Mouse (Mus musculus): Measurements from ENCODE around the gene Il18bp. TPM values are rescaled to one million over a fixed set of nuclear protein-coding genes. Genes with fewer than 3 reads are reported as not detected.
"Not testable (repeated sequence)": the region's sequence is repeated elsewhere in the genome, so short reads cannot be mapped to it uniquely, and the experiment has no call there.

Gene Il18bp
- 18.9 and 22.9 TPM in 2 replicates for polyA plus RNA-seq (2012; rRNA removed)

DNA sequence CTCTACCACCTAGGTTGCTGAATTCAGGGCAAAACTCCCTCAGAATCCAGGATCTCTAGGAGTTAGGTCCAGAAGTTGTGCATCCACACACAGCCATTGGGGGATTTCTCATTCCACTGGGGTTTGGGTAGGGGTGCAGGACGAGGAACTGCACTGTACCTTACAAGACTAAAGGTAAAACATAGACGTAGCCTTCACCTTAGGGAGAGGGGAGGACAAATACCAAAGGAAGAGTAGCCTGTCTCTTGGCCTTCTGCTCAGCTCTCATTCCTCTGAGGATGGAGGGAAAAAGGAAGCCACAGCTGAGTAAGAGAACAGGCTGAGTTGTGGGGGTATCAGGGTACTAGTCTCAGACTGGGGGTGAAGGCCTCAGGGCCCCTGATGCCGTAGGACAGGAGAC, at the start of gene Il18bp:
TSS of gene Il18bp (minus strand) at position 101 of the 400 bp plus-strand sequence.
- Histone ChIP-seq H3K27me3 (replicated peaks; ENCODE audit: control insufficient read depth, insufficient read depth, low read length) (no peaks in the 10 kb centered on the region), H3K27ac (ENCODE audit: insufficient read depth, low read depth, low read length) (peak within 1 kb of the TSS; percentile 89), H3K4me3 (ENCODE audit: insufficient read depth, low read depth, low read length) (peak within 1 kb of the TSS; percentile 54), H3K36me3 (ENCODE audit: control insufficient read depth, insufficient read depth, low read length) (peaks cover 2% of the 10 kb centered on the region; the same call in 1 of the 2 replicates), H3K4me1 (ENCODE audit: control insufficient read depth, insufficient read depth, low read length) (peaks cover 12% of the 10 kb centered on the region; the same call in 1 of the 2 replicates)
- 86% methylated on average over 3 of the region's 3 CpGs for WGBS
- TF ChIP-seq CTCF (conservative IDR thresholded peaks at IDR 0.05; ENCODE audit: insufficient read depth, insufficient read length, low read depth, low read length) = no peak
- TF ChIP-seq POLR2A (IDR thresholded peaks at IDR 0.05; ENCODE audit: low read depth, low read length) = no peak
- no peak for DNase-seq

DNA sequence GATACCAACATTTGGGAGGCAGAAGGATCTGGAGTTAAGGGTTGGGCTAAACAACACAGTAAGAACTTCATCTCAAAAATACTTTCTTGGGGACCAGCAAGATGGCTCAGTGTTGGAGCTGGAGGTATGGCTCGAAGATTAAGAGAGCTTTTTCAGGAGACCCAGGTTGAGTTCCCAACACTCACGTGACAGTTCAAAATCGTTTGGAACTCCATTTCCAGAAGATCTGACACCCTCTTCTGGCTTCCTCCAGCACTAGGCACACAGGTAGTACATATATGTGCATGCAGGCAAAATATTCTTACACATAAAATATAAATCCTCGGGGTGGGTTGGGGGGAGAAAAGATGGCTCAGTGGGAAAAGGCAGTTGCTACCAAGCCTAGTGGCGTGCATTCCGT, 47.9 kb upstream of the Il18bp start:
- no peak overlapping the region for H3K27ac ChIP-seq (ENCODE audit: insufficient read depth, low read depth, low read length)
- no peak for TF ChIP-seq CTCF (conservative IDR thresholded peaks at IDR 0.05; ENCODE audit: insufficient read depth, insufficient read length, low read depth, low read length)
- TF ChIP-seq POLR2A (IDR thresholded peaks at IDR 0.05; ENCODE audit: low read depth, low read length) = no peak
- no peak for DNase-seq
- WGBS = 55% methylated on average over 6 of the region's 6 CpGs
- H3K4me1 ChIP-seq (ENCODE audit: control insufficient read depth, insufficient read depth, low read length) = peaks cover 2% of the 10 kb centered on the region; the same call in 1 of the 2 replicates
- no peaks in the 10 kb centered on the region for H3K36me3 ChIP-seq (ENCODE audit: control insufficient read depth, insufficient read depth, low read length)
- no peaks in the 10 kb centered on the region for H3K27me3 ChIP-seq (replicated peaks; ENCODE audit: control insufficient read depth, insufficient read depth, low read length)
- H3K4me3 ChIP-seq (ENCODE audit: insufficient read depth, low read depth, low read length) = no peak overlapping the region

DNA sequence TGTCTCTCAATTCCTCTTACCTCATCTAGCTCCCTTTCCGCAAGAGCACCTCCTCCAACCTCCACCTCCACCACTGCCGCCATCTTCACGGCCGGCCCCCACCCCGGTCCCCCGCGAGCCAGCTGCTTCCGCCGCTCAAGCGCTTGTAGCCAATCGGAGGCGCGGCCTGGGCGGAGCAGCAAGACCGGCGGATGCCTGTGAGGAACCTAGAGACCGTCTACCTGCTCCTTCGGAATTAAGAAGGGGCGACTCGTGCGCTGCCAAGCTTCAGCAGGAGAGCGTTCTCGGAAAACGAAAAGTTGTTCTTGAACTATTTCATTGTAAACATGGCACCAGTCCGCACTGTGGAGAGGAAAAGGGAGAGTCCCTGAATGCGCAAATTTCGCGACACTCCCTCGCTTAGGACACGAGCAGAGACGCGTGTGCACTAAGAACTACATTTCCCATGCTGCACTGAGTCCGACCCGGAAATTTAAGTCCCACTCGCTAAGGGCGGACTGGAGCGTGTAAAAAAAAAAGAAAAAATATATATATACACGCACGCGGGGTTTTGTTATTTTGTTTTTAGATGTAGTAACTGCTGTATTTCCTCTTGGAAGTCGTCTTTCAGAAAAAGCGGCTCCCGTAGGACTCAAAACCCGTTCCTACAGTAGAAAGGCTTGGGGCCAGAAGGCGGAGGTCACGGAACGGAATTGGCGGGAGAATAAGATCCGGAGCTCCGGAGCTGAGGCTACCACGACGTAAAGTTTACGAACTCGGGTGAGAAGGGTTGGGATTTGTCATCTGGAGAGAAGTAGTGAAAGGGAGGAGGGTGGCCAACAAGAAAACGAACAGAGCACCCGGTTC, 46.8 kb upstream of the Il18bp start, which contains the start of the genes Rnf121, Xndc1 and Xntrpc:
TSS of gene Rnf121 (minus strand) at position 424 of the 846 bp plus-strand sequence.
TSS of gene Xndc1 (plus strand) at position 466 of the 846 bp plus-strand sequence.
TSS of gene Xntrpc (plus strand) at position 668 of the 846 bp plus-strand sequence.
- no peaks in the 10 kb centered on the region for H3K36me3 ChIP-seq (ENCODE audit: control insufficient read depth, insufficient read depth, low read length)
- peak within 1 kb of the TSS; percentile 84 for H3K27ac ChIP-seq (ENCODE audit: insufficient read depth, low read depth, low read length)
- peak; percentile 96 for DNase-seq
- under 1% methylated on average over 56 of the region's 56 CpGs for WGBS
- no peaks in the 10 kb centered on the region for H3K27me3 ChIP-seq (replicated peaks; ENCODE audit: control insufficient read depth, insufficient read depth, low read length)
- peaks cover 2% of the 10 kb centered on the region; the same call in 1 of the 2 replicates for H3K4me1 ChIP-seq (ENCODE audit: control insufficient read depth, insufficient read depth, low read length)
- TF ChIP-seq CTCF (conservative IDR thresholded peaks at IDR 0.05; ENCODE audit: insufficient read depth, insufficient read length, low read depth, low read length) (no peak), POLR2A (IDR thresholded peaks at IDR 0.05; ENCODE audit: low read depth, low read length) (no peak)
- H3K4me3 ChIP-seq (ENCODE audit: insufficient read depth, low read depth, low read length) = peak within 1 kb of the TSS; percentile 69

DNA sequence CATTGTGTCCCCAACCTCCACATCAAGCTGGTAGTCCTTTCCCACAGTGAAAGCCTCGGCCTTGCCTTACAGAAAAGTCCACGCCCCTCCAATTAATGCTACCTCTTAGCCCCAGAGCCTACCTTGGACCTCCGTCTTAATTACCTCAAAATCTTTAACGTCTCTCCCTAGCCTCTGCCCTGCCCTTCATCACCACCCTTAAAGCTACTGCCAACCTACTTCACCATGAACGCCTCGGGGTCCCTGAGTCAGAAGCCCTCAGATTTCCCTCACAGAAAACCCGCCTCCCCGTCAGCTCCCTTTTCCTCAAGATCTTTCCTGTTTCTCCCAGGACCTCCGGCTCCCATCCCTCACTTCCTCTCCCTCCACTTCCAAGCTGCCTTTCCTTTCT, 46.2 kb upstream of the Il18bp start:
- H3K4me3 ChIP-seq (ENCODE audit: insufficient read depth, low read depth, low read length) = peak overlapping the region; percentile 69
- peaks cover 2% of the 10 kb centered on the region; the same call in 1 of the 2 replicates for H3K4me1 ChIP-seq (ENCODE audit: control insufficient read depth, insufficient read depth, low read length)
- TF ChIP-seq CTCF (conservative IDR thresholded peaks at IDR 0.05; ENCODE audit: insufficient read depth, insufficient read length, low read depth, low read length) = no peak
- no peak for TF ChIP-seq POLR2A (IDR thresholded peaks at IDR 0.05; ENCODE audit: low read depth, low read length)
- H3K36me3 ChIP-seq (ENCODE audit: control insufficient read depth, insufficient read depth, low read length) = no peaks in the 10 kb centered on the region
- DNase-seq = no peak
- under 1% methylated on average over 9 of the region's 9 CpGs for WGBS
- no peaks in the 10 kb centered on the region for H3K27me3 ChIP-seq (replicated peaks; ENCODE audit: control insufficient read depth, insufficient read depth, low read length)
- peak overlapping the region; percentile 33; the same call in 1 of the 2 replicates for H3K27ac ChIP-seq (ENCODE audit: insufficient read depth, low read depth, low read length)

DNA sequence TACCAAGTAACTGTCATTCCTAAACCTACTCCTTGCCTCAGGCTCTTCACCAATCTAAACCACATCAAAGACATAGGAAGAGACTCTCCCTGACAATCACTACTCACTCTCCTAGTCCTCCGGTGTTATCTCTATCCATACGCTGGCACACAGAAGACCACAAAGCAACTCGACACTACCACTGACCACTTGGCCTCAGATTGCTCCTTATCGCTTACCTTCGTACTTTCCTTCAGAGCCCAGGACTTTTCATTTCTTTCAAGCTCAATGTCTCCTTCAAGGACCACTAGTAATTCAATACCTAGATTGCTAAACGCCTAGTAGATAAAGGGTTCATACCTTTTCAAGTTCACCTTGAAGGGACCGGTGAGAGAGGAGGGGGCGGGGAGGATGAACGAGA, 45.4 kb upstream of the Il18bp start:
- TF ChIP-seq POLR2A (IDR thresholded peaks at IDR 0.05; ENCODE audit: low read depth, low read length) (no peak), CTCF (conservative IDR thresholded peaks at IDR 0.05; ENCODE audit: insufficient read depth, insufficient read length, low read depth, low read length) (no peak)
- H3K36me3 ChIP-seq (ENCODE audit: control insufficient read depth, insufficient read depth, low read length) = no peaks in the 10 kb centered on the region
- H3K27me3 ChIP-seq (replicated peaks; ENCODE audit: control insufficient read depth, insufficient read depth, low read length) = no peaks in the 10 kb centered on the region
- WGBS = 64% methylated on average over 9 of the region's 9 CpGs
- no peak for DNase-seq
- H3K4me1 ChIP-seq (ENCODE audit: control insufficient read depth, insufficient read depth, low read length) = peaks cover 2% of the 10 kb centered on the region; the same call in 1 of the 2 replicates
- no peak overlapping the region for H3K27ac ChIP-seq (ENCODE audit: insufficient read depth, low read depth, low read length)
- H3K4me3 ChIP-seq (ENCODE audit: insufficient read depth, low read depth, low read length) = no peak overlapping the region

DNA sequence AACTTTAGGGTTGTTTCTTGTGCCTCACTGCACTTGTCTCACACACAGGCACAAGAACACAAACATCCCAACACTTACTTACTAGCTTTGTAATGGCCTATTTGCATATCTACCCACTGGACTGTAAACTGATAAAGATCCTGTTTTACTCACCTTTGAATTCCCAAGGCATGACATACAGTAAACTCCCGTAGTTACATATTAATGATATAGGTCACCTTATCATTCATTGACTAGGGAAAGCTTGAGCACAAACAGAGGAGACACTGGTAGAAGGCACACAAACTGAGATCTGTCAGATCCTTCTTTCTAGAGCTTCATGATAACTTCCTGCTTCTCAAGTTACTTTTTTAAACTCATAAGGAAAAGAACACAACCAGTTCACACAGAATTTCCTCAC, 43.7 kb upstream of the Il18bp start:
- TF ChIP-seq POLR2A (IDR thresholded peaks at IDR 0.05; ENCODE audit: low read depth, low read length) (no peak), CTCF (conservative IDR thresholded peaks at IDR 0.05; ENCODE audit: insufficient read depth, insufficient read length, low read depth, low read length) (no peak)
- Histone ChIP-seq H3K27ac (ENCODE audit: insufficient read depth, low read depth, low read length) (no peak overlapping the region), H3K4me1 (ENCODE audit: control insufficient read depth, insufficient read depth, low read length) (peaks cover 2% of the 10 kb centered on the region; the same call in 1 of the 2 replicates), H3K4me3 (ENCODE audit: insufficient read depth, low read depth, low read length) (no peak overlapping the region), H3K27me3 (replicated peaks; ENCODE audit: control insufficient read depth, insufficient read depth, low read length) (no peaks in the 10 kb centered on the region), H3K36me3 (ENCODE audit: control insufficient read depth, insufficient read depth, low read length) (no peaks in the 10 kb centered on the region)
- 19% methylated on average over 1 of the region's 1 CpGs for WGBS
- no peak for DNase-seq

DNA sequence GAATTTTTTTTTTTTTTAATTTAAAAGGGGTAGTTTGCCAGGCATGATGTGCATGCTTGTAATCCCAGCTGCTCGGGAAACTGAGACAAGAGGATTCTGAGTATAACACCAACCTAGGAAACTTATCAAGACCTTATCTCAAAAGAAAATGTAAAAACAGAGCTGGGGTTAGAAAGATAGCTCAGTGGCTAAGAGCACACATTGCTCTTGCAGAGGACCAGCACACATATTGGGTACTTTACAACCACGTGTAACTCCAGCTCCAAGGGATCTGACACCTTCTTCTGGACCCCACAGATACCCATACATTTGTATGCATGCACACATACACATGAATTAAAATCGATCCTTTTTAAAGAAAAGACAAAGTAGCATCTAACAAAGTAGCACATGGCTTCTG, 42.9 kb upstream of the Il18bp start:
- no peak for TF ChIP-seq POLR2A (IDR thresholded peaks at IDR 0.05; ENCODE audit: low read depth, low read length)
- TF ChIP-seq CTCF (conservative IDR thresholded peaks at IDR 0.05; ENCODE audit: insufficient read depth, insufficient read length, low read depth, low read length) = no peak
- Histone ChIP-seq H3K4me3 (ENCODE audit: insufficient read depth, low read depth, low read length) (no peak overlapping the region), H3K36me3 (ENCODE audit: control insufficient read depth, insufficient read depth, low read length) (no peaks in the 10 kb centered on the region), H3K27me3 (replicated peaks; ENCODE audit: control insufficient read depth, insufficient read depth, low read length) (no peaks in the 10 kb centered on the region), H3K4me1 (ENCODE audit: control insufficient read depth, insufficient read depth, low read length) (peaks cover 2% of the 10 kb centered on the region; the same call in 1 of the 2 replicates), H3K27ac (ENCODE audit: insufficient read depth, low read depth, low read length) (no peak overlapping the region)
- WGBS = 78% methylated on average over 3 of the region's 3 CpGs
- DNase-seq = no peak

DNA sequence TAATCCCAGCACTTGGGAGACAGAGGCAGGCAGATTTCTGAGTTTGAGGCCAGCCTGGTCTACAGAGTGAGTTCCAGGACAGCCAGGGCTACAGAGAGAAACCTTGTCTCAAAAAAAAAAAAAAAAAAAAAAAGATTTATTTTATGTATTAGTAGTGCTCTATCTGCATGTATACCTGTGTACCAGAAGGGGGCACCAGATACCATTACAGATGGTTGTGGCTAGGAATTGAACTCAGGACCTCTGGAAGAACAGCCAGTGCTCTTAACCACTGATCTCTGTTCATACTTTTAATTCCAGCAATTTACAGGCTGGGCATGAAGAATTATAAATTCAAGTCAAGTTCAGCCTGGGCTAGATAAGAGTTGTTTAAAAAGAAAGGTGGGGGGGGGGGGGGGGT, 30.0 kb upstream of the Il18bp start:
- DNase-seq = peak; percentile 15
- not testable (repeated sequence) for H3K36me3 ChIP-seq (ENCODE audit: control insufficient read depth, insufficient read depth, low read length); H3K27me3 ChIP-seq (replicated peaks; ENCODE audit: control insufficient read depth, insufficient read depth, low read length); H3K4me1 ChIP-seq (ENCODE audit: control insufficient read depth, insufficient read depth, low read length); H3K27ac ChIP-seq (ENCODE audit: insufficient read depth, low read depth, low read length); H3K4me3 ChIP-seq (ENCODE audit: insufficient read depth, low read depth, low read length)

All from kidney, adult 2 months (tissue).